Mouse (Mus musculus) heart, postnatal 14 days (tissue): ENCODE results near the gene Xrcc5. TPM values are rescaled to one million over a fixed set of nuclear protein-coding genes. Genes with fewer than 3 reads are reported as not detected.

Experiments
- DNase-seq, 2 experiments: peaks; one replicate each; pipeline ENCODE4 v3.0.0; 2021 to 2022
- intact Hi-C: fragments of 180-260 bp; cut with DNase I; formaldehyde crosslinking; loops from one replicate; pipeline ENCODE4 v1.15.1; 2025
- total RNA-seq, 2 experiments: library from RNA; stranded (reverse); gene quantifications; 2 replicates each; pipeline ENCODE4 v1.2.3; 2021

The Xrcc5 gene
- total RNA-seq, 2 experiments from 2014 or later: 11.7 to 12.6 TPM

- intact Hi-C loops: no loop called here
- no peak for DNase-seq
These were observed 72.6 kb downstream of the Xrcc5 start for GRCm38 (mm10) chr1:72379752-72380353.

DNA sequence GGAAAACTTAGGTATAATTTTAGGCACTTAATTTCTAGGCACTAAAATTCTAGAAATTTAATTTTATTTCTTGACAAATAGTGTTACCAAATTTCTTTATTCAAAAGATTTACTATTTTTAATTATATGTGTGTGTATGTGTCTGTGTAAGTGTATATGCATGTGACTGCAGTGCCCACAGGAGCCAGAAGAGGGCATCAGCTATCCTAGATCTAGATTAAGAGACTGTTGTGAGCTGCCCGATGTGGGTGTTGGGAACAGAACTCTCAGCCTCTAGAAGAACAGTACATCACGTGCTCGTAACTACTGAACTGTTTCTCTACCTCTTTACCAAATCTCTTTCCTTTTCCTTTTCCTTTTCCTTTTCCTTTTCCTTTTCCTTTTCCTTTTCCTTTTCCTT is 73.3 kb downstream of the Xrcc5 start:
- intact Hi-C loops: no loop called here

DNA sequence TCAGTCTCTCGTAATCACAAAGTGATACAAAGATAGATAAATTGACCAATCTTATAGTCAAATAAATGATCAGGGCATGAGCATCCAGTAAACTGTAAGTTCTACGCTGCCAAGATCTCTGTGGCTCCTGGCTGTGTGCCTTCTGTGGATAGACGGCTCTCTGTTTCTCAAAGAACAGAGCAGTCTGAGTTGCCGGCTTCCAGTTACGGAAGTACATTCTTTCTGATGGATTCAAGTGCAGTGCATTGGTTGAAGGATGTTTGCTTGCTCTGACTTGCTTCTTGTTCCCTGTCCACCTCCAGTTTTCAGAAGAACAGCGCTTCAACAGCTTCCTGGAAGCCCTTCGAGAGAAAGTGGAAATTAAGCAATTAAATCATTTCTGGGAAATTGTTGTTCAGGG is 75.8 kb downstream of the Xrcc5 start:
- intact Hi-C loops: no loop called here

More for the DNA sequence above, 73.3 kb downstream of the Xrcc5 start:
- DNase-seq: no peak

DNA sequence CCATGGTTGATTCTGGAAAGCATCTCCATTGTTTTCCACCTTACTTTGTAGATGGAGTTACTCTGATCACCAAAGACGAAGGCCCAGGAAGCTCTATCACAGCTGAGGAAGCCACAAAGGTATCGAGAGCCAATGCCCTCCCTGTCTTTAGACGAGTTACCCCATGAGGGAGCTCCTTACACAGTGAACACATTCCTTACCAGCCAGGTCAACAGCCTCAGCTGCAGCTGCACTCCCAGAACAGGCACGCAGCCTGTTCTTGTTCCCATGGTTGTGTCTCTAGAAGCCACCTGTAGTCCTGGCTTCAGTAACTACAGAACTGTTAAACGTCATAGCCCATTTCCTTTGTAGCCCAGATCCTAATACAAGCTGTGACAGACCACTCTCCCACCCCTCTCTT is 76.4 kb downstream of the Xrcc5 start:
- DNase-seq: no peak
- intact Hi-C loops: no loop called here

More for the DNA sequence above, 75.8 kb downstream of the Xrcc5 start:
- DNase-seq: no peak

DNA sequence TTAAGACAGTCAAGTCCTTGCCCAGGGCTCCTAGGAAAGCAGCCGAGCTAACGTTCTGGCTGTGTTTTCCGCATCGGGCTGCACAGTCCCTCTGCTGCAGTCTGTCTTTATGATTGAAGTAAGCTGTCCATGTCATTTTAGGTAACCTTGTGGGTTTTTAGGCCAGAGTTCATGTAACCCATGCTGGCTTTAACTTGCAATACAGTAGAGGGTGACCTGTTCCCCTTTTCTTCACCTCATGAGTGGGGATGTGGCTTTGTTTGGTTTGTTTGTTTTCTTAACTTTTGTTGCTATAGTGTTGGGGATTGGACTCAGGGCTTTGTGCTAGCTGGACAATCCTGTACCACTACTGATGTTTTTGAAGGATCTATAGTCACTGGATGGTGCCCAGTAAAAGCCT is 83.2 kb downstream of the Xrcc5 start:
- no peak for DNase-seq
- intact Hi-C loops: no loop called here

GRCm38 (mm10) chr1:72399720-72400401 is 92.6 kb downstream of the Xrcc5 start:
- no peak for DNase-seq
- intact Hi-C loops: no loop called here

GRCm38 (mm10) chr1:72400616-72401015 is 93.4 kb downstream of the Xrcc5 start:
- intact Hi-C loops: no loop called here

DNA sequence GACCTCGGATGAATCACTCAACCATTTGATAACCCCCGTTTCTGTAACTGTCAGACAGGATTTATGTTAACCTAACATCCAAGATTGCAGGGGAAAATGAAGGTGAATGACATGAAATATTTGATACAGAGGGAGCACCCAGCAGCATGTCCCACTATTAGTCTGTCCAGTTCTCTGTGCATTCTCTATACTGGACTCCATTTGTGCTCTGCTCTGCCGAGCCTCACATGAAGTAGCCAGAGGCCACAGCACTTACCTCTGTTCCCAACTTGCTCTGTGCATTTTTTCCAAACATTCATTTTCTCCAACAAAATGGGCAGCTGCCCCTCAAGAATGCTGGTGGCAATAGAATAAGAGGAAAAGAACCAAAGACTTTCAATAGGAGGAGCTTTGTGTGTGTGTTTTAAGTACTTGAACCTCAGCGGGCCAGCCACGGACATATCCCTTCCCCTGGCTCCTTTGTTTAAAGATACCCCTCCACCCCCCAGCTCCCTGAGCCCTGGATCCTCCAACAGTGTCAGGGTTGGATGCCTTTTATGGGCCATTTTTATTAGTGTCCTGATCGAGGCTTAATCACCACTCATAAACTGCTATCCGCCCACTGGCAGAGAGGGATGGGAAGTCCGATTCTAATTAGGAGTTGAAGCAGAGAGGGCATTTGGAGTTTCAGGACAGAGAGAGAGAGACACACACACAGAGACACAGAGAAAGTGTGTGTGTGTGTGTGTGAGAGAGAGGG is 94.3 kb downstream of the Xrcc5 start:
- DNase-seq: no peak
- intact Hi-C loops: no loop called here

More at GRCm38 (mm10) chr1:72400616-72401015, 93.4 kb downstream of the Xrcc5 start:
- no peak for DNase-seq

GRCm38 (mm10) chr1:72406505-72407079 is 99.4 kb downstream of the Xrcc5 start:
- intact Hi-C loops: no loop called here
- DNase-seq: no peak

DNA sequence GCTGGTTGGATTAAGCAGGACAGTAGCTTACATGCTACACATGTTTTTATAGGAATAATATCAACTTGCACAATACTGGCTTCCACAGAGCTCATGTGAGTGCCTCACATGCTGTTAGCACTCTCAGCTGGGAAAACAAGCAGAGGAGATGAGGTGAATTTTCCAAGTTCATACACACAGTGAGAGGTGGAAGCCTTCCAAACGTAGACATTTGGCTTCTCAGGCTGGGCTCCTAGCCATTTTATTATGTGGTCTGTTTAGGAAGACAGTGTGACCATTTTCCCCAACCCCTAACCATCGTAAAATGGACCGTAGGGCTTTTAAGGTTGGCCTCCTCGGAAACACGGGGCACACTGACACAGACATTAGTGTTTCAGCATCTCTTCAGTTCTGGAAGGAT is 102.7 kb downstream of the Xrcc5 start:
- DNase-seq: no peak
- intact Hi-C loops: no loop called here

DNA sequence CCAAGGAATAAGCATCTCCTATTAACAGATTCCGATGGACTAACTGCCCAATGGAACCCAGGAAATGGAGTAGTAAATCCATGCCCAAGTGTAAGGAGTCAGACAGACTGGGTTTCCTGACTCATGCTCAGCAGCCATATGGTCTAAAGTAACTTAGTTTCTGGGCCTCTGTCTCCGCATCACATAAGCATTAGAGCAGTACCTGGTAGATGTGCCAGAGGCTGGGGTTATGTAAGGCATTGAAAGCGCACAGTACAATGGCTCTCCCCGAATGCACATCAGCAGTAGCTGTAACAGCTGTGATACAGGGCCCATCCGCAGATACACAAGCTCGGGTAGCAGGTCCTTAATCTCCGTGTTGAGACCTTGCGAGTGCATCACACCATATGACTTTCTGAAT is 103.9 kb downstream of the Xrcc5 start:
- no peak for DNase-seq
- intact Hi-C loops: no loop called here

- DNase-seq: no peak
- intact Hi-C loops: no loop called here
These were observed 106.0 kb downstream of the Xrcc5 start for GRCm38 (mm10) chr1:72413205-72413604.

DNA sequence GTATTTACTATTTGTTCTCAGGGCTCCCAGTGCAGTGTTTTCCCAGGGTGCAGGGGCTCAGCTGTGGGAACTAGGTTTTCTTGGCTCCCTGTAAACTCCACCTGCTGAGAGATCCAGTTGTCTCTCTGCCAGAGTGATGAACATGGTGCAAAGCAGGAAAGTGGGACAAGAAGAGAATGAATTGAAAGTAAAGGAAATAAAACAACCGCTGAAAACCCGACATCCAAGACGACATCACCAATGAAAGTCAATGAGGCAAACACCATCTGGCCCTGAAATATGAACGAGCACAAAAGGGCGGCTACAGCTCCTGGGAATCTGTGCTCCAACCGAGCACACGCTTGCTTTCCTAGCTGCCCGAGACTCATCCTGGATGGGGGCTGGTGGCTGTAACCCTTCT is 106.9 kb downstream of the Xrcc5 start:
- intact Hi-C loops: no loop called here
- DNase-seq: no peak

- intact Hi-C loops: no loop called here
- DNase-seq: no peak
These were observed 107.5 kb downstream of the Xrcc5 start for GRCm38 (mm10) chr1:72414561-72415253.

GRCm38 (mm10) chr1:72418744-72419655 is 111.8 kb downstream of the Xrcc5 start:
- no peak for DNase-seq
- intact Hi-C loops: no loop called here

GRCm38 (mm10) chr1:72420220-72420619 is 113.0 kb downstream of the Xrcc5 start:
- DNase-seq: no peak
- intact Hi-C loops: no loop called here

DNA sequence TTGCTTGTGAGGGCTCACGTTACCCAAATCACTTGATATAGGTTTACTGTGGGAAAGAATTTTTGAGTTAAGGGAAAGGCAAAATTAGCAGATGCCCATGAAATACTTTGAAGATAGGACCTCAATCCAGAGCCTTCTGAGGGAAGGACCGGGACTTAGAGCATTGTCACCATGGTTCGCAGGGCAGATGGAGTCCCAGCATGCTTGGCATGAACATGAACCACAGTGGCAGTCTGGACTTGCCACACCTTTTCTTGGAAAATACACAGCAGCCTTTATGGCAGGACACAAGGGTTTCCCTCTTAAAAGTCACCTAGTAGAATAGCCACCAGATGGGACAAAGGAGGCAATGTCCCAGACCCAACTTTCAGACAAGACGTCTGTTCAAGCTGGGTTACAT is 114.9 kb downstream of the Xrcc5 start:
- DNase-seq: no peak
- intact Hi-C loops: no loop called here

GRCm38 (mm10) chr1:72426456-72426855 is 119.2 kb downstream of the Xrcc5 start:
- intact Hi-C loops: no loop called here
- DNase-seq: no peak

GRCm38 (mm10) chr1:72428526-72428925 is 121.3 kb downstream of the Xrcc5 start:
- intact Hi-C loops: no loop called here
- DNase-seq: no peak
